Comparison of ENCODE assay signal across 8 mouse cellular contexts in genomic region chr11:110398553-110399239, GRCm38 (mm10). TPM values are rescaled to one million over a fixed set of nuclear protein-coding genes. Genes with fewer than 3 reads are reported as not detected.
DNase-seq lines count a peak whose midpoint lies in the region; ATAC-seq lines count a peak whose summit lies in the region.

TSS of gene Map2k6 (plus strand) at chr11:110399122.

- intact Hi-C loops in left cerebral cortex, postnatal 10 days (cut with DNase I): no loop called here

- peak; percentile 100 for ATAC-seq in inflammation-experienced regulatory T-cells, adult 6 months
- ATAC-seq in megakaryocyte progenitor cell, adult 5-6 weeks (replicated peaks; ENCODE audit: poor library complexity): peak; percentile 96

- peak; percentile 77 for DNase-seq in adrenal gland, adult 8-10 months
- DNase-seq in embryo, embryonic 11.5 days (ENCODE audit: low read depth, low spot score): peak; percentile 64
- peak; percentile 82 for DNase-seq in gastrocnemius, postnatal 25 days
- DNase-seq in left cerebral cortex, postnatal 10 days (ENCODE audit: extremely low spot score in 1 of 2, low spot score in 2 of 2): peak; percentile 86
- DNase-seq in right cerebral cortex, postnatal 10 days (ENCODE audit: low spot score in 2 of 2): peak; percentile 92 to 94
- DNase-seq in urinary bladder, postnatal 36 days (ENCODE audit: low spot score in 2 of 2): peak; percentile 76 to 86

RNA-seq across cellular contexts. Expression of gene Map2k6, which starts in this region (rescaled TPM):
- total RNA-seq in adrenal gland, adult 8-10 months (2022): 1 to 10 TPM; 1.7 to 7.9 (median 5.0) TPM
- total RNA-seq in gastrocnemius, postnatal 25 days (2021): 10 to 100 TPM; 42.0 to 42.1 TPM
- polyA plus RNA-seq in inflammation-experienced regulatory T-cells, adult 6 months (2017; shearing (Covaris generic)): 1 to 10 TPM; 6.1 to 8.3 (median 6.5) TPM
- total RNA-seq in left cerebral cortex, postnatal 10 days (2021): 10 to 100 TPM; 23.0 to 25.3 TPM
- 10.4 and 12.7 TPM in 2 replicates for total RNA-seq in megakaryocyte progenitor cell, adult 5-6 weeks (2015)
- 13.8 and 16.7 TPM in 2 replicates for total RNA-seq in megakaryocyte progenitor cell, adult 5-6 weeks (2017)

Comparison
In these comparisons a context has a peak if more than half of its experiments do, and no peak if none do; other contexts are left out.
1. Peak in every context shown above with its lines: DNase-seq and ATAC-seq.